Mouse (Mus musculus) limb, embryonic 11.5 days (tissue): ENCODE results near the gene Chrnd. TPM values are rescaled to one million over a fixed set of nuclear protein-coding genes. Genes with fewer than 3 reads are reported as not detected.
A peak's percentile ranks its signal among the peaks of the same experiment; 100 is the strongest.

Experiments used
- ATAC-seq: fragments of 200-750 bp; cut with Nextera tagmentation; 2 replicates; pipeline ENCODE4 v1.8.0; 2017; ENCODE audit warnings: low read depth; ENCODE audit not compliant: insufficient number of reproducible peaks, low FRiP score, low TSS enrichment
- DNase-seq: peaks from one replicate; pipeline ENCODE4 v3.0.0-alpha.2; 2015; ENCODE audit warnings: low spot score
- H3K27ac ChIP-seq: fragments of 300-500 bp; sonication (generic); replicated peaks from 2 replicates; pipeline ENCODE4 v1.5.1; 2014; ENCODE audit warnings: low read depth, mild to moderate bottlenecking, low read length
- H3K27me3 ChIP-seq: fragments of 300-500 bp; sonication (generic); 2 replicates; pipeline ENCODE4 v1.6.1; 2014; ENCODE audit warnings: mild to moderate bottlenecking, low read length, mixed read lengths; ENCODE audit not compliant: control insufficient read depth, insufficient read depth
- H3K36me3 ChIP-seq: fragments of 300-500 bp; sonication (generic); 2 replicates; pipeline ENCODE4 v1.6.1; 2014; ENCODE audit warnings: mild to moderate bottlenecking, low read length, moderate library complexity, mixed read lengths; ENCODE audit not compliant: control insufficient read depth, insufficient read depth
- H3K4me1 ChIP-seq: fragments of 300-500 bp; sonication (generic); 2 replicates; pipeline ENCODE4 v1.6.1; 2014; ENCODE audit warnings: low read length, mixed read lengths; ENCODE audit not compliant: control insufficient read depth, insufficient read depth
- H3K4me2 ChIP-seq: fragments of 300-500 bp; sonication (generic); 2 replicates; pipeline ENCODE4 v1.6.1; 2014; ENCODE audit warnings: low read depth, mild to moderate bottlenecking, moderate library complexity; ENCODE audit not compliant: severe bottlenecking
- H3K4me3 ChIP-seq: fragments of 300-500 bp; sonication (generic); 2 replicates; pipeline ENCODE4 v1.5.1; 2014; ENCODE audit warnings: low read depth, low read length
- H3K9ac ChIP-seq: fragments of 300-500 bp; sonication (generic); 2 replicates; pipeline ENCODE4 v1.6.1; 2014; ENCODE audit warnings: mild to moderate bottlenecking, low read length
- H3K9me3 ChIP-seq: fragments of 300-500 bp; sonication (generic); 2 replicates; pipeline ENCODE4 v1.6.1; 2016; ENCODE audit warnings: low read length; ENCODE audit not compliant: control insufficient read depth
- WGBS: fragments of 180-500 bp; shearing (Covaris S2); extraction: QIAGEN DNeasy Blood & Tissue Kit; methylation state at CpG from one replicate; pipeline ENCODE4 v1.1.7; 2014; 5-methylcytosine and 5-hydroxymethylcytosine counted together
- polyA plus RNA-seq: library from polyadenylated mRNA; unstranded; fragments of >200 nt; fragmentation: Nextera tagmentation; extraction: Ambion mirVana; gene quantifications from 2 replicates; pipeline ENCODE4 v1.2.1, GENCODE M21; 2014

Chrnd gene
- polyA plus RNA-seq, 1 experiment from 2014 or later: 0.73 TPM

DNA sequence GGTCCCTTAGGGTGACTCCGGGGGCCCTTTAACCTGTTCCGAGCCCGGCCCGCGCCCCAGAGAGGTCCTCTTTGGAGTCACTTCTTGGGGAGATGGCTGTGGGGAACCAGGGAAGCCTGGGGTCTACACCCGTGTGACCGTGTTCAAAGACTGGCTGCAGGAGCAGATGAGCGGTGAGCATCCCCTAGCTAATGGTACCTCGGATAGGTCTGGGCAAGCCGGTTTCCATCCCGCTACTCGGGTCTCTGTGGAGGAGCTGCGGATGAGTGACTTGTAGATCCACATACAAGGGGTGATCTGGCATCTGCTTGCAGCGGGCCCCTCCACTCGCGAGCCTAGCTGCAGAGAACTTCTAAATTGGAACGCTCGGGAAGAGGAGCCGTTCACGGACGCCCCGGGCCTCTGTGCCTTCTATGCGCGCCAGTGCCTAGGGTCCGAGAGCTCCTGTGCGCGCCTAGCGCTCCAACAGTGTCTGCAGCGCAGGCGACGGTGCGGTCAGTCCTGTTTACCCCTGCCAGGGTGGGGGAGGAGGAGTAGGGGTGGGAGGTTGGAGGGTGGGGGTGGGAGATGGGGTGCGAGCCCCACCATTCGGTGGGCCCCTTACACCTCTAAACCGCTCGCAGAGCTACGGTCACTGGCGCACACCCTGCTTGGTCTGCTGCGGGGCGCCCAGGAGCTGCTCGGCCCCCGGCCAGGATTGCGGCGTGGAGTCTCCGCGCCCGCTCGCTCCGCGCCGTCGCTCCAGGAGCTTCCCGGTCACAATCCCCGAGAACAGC is 4.0 kb upstream of the Chrnd start:
- H3K36me3 ChIP-seq: no peaks in the 10 kb centered on the region
- WGBS: 2% methylated on average over 54 of the region's 54 CpGs
- H3K4me2 ChIP-seq: peak overlapping the region; percentile 79
- H3K4me3 ChIP-seq: peak overlapping the region; percentile 31
- no peaks in the 10 kb centered on the region for H3K9me3 ChIP-seq
- no peak overlapping the region for H3K27ac ChIP-seq
- H3K4me1 ChIP-seq: peaks cover 2% of the 10 kb centered on the region; the same call in 1 of the 2 replicates
- ATAC-seq (peak; percentile 19; the same call in 1 of the 2 replicates), DNase-seq (peak; percentile 61)
- peaks cover 44% of the 10 kb centered on the region for H3K27me3 ChIP-seq
- peak overlapping the region; percentile 12 for H3K9ac ChIP-seq

DNA sequence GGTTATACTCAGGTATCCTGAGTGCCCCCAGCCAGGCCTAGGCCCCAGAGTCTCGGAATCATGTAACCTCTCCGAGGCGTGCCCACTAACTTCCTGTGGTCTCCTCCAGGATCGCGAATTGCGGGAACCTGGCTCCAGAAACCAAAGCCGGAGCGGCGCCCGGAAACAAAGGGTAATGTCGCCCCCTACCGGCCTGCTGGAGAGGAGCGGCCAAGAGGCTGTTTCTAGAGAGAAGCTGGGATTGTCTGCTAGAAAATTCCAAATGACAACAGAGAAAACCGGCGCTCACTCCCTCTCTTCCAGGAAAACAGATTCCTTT is 3.4 kb upstream of the Chrnd start:
- WGBS: under 1% methylated on average over 15 of the region's 15 CpGs
- Histone ChIP-seq H3K9me3 (no peaks in the 10 kb centered on the region), H3K4me2 (peak overlapping the region; percentile 79), H3K36me3 (no peaks in the 10 kb centered on the region), H3K9ac (peak overlapping the region; percentile 12), H3K4me3 (peak overlapping the region; percentile 31), H3K27ac (no peak overlapping the region), H3K27me3 (peaks cover 44% of the 10 kb centered on the region), H3K4me1 (peaks cover 2% of the 10 kb centered on the region; the same call in 1 of the 2 replicates)
- DNase-seq (peak; percentile 93), ATAC-seq (0 out of 2 replicates have a peak, but pooled peaks have one; percentile 20)

DNA sequence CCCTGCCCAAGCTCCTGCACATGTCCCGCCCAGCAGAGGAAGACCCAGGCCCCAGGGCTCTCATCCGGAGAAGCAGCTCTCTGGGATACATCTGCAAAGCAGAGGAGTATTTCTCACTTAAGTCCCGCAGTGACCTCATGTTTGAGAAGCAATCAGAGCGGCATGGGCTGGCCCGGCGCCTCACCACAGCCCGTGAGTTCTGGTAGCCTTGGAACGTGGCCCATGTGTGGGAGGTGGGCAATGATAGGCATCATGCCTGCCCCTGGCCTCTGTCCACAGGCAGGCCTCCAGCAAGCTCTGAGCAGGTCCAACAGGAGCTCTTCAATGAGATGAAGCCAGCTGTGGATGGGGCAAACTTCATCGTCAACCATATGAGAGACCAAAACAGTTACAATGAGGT is 6.9 kb downstream of the Chrnd start:
- Histone ChIP-seq H3K27ac (no peak overlapping the region), H3K36me3 (no peaks in the 10 kb centered on the region), H3K9me3 (no peaks in the 10 kb centered on the region), H3K27me3 (no peaks in the 10 kb centered on the region), H3K9ac (no peak overlapping the region), H3K4me1 (no peaks in the 10 kb centered on the region), H3K4me3 (no peak overlapping the region), H3K4me2 (no peak overlapping the region)
- DNase-seq (no peak), ATAC-seq (no peak)
- WGBS: 77% methylated on average over 9 of the region's 9 CpGs

DNA sequence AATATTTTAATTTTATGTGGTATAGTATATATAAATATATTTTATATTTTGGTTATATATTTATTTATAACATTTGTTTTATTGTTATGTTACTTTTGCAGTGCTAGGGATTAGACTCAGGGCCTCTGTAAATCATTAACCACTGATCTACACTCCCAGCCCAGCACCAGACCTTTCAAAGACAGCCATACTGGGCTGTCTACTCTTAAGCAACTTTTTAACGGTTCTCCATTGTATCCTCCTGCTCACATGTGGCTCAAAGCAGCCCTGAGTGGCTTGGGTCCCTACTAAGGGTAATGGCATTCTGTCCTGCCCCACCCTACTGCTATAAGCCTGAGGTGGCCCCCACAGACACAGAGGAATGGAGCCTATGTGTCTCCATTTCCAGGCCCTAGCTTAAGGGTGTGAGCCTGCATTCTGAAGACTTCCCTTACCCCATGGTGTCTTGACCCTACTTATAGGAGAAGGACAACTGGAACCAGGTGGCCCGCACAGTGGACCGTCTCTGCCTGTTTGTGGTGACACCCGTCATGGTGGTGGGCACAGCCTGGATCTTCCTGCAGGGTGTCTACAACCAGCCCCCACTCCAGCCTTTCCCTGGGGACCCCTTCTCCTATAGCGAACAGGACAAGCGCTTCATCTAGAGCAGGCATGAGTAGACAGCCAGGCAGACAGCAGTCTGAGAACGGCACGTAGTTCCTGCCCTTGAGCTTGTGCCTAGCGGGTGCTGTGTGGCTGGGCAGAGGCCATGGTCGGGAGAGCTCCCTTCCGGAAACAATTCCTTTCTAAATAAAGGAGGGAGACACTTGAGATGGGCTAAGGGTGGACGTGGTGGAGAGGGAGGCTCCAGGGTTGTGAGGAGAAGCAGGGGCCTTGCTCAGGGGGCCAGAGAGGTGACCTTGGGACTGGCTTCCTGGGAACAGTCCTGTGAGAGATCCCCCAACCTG is 8.0 kb downstream of the Chrnd start:
- no peak for DNase-seq
- Histone ChIP-seq H3K27ac (no peak overlapping the region), H3K36me3 (no peaks in the 10 kb centered on the region), H3K9ac (no peak overlapping the region), H3K4me1 (no peaks in the 10 kb centered on the region), H3K4me2 (no peak overlapping the region), H3K4me3 (no peak overlapping the region), H3K9me3 (no peaks in the 10 kb centered on the region), H3K27me3 (no peaks in the 10 kb centered on the region)
- no peak for ATAC-seq
- 83% methylated on average over 12 of the region's 12 CpGs for WGBS

DNA sequence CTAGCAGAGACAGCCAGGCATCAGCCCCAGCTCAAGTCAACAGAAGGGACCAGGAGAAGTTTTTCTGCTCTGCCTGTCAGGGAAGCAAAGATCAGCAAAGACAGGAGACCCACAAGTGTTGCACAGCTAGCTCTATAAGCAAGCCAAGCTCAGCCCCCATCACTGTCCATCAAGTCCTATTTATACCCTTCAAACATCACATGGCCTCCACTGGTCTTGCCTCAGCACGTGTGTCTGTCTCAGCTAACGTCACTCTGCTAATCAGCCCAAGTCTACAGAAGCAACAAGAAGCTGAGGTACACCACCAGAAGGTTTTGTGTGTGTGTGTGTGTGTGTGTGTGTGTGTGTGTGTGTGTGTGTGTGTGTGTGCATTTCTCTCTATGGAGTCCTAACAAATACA is 10.4 kb downstream of the Chrnd start:
- no peak overlapping the region for H3K9ac ChIP-seq
- H3K4me3 ChIP-seq: no peak overlapping the region
- H3K4me2 ChIP-seq: no peak overlapping the region
- no peaks in the 10 kb centered on the region for H3K27me3 ChIP-seq
- no peak for ATAC-seq
- H3K4me1 ChIP-seq: 0 out of 2 replicates have a peak, but pooled peaks cover 1% of the 10 kb centered on the region
- H3K27ac ChIP-seq: no peak overlapping the region
- no peaks in the 10 kb centered on the region for H3K36me3 ChIP-seq
- no peak for DNase-seq
- 57% methylated on average over 2 of the region's 2 CpGs for WGBS
- no peaks in the 10 kb centered on the region for H3K9me3 ChIP-seq

DNA sequence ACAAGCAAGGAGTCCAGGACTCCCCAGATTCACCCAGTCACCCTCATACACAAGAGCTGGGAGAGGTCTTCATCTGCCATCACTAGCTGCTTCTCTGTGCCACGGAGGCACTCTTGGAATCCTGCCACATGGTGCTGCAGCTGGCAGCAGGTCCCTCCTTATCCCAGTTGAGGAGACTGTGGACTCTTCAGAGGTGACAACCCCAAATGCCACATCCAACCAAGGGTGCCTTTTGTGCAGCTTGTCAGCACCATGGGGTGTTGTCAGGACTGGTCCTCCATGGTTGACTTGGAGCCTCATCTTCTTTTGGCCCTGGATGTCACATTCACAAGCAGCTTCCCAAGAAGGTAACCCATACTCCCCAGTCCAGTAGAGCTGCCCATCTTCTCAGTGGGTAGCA is 11.4 kb downstream of the Chrnd start:
- no peaks in the 10 kb centered on the region for H3K9me3 ChIP-seq
- H3K9ac ChIP-seq: no peak overlapping the region
- H3K36me3 ChIP-seq: no peaks in the 10 kb centered on the region
- DNase-seq: no peak
- H3K4me2 ChIP-seq: no peak overlapping the region
- peaks cover 3% of the 10 kb centered on the region; the same call in 1 of the 2 replicates for H3K27me3 ChIP-seq
- H3K4me3 ChIP-seq: no peak overlapping the region
- no peak overlapping the region for H3K27ac ChIP-seq
- H3K4me1 ChIP-seq: 0 out of 2 replicates have a peak, but pooled peaks cover 4% of the 10 kb centered on the region
- WGBS: 48% methylated on average over 1 of the region's 1 CpGs
- ATAC-seq: no peak

DNA sequence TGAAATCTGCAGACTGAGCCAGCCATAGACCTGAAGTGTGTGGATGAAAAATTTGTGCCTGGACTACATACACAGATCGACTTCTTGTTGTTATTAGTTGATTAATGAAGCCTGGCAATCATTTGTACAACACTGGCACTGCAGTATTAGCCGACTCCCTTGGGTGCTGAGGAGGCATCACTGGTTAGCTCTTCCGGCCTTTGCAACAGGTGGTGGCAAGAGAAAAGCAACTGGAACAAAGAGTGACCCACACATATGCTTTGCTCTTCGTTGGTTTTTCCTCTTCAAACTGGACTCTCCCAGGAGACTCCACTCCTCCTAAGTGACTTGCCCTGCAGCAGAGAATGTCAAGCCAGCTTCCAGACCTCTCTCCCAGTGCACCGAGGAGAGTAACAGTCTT is 13.4 kb downstream of the Chrnd start:
- H3K4me1 ChIP-seq: 0 out of 2 replicates have a peak, but pooled peaks cover 4% of the 10 kb centered on the region
- H3K9ac ChIP-seq: no peak overlapping the region
- no peaks in the 10 kb centered on the region for H3K9me3 ChIP-seq
- WGBS: 84% methylated on average over 5 of the region's 5 CpGs
- no peak overlapping the region for H3K4me2 ChIP-seq
- peaks cover 3% of the 10 kb centered on the region; the same call in 1 of the 2 replicates for H3K27me3 ChIP-seq
- H3K36me3 ChIP-seq: no peaks in the 10 kb centered on the region
- no peak for DNase-seq
- no peak overlapping the region for H3K27ac ChIP-seq
- ATAC-seq: no peak
- H3K4me3 ChIP-seq: no peak overlapping the region

DNA sequence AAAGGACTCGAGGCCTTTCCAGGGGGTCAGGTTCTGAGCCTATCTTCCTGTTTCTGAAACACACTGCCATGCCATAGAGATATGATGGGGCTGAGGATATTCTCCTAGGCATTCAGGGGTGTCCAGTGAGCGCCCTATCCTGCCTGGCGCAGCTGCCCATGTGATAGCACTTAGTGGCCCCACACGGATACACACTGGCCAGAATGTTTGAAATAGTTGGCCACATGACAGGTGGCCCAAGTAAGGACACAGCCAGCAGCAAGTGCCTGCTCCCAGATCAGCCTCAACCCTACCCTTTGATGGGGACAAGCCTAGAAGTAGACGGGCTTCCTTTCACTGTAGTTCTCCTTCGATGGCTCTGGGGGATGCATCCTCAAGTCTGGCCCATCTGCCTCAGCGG is 14.1 kb downstream of the Chrnd start, which contains the start of gene Chrng:
TSS of gene Chrng (plus strand) at position 193 of the 400 bp plus-strand sequence.
- Histone ChIP-seq H3K27ac (no peak within 1 kb of the TSS), H3K9me3 (no peaks in the 10 kb centered on the region), H3K27me3 (peaks cover 3% of the 10 kb centered on the region; the same call in 1 of the 2 replicates), H3K4me3 (no peak within 1 kb of the TSS), H3K36me3 (no peaks in the 10 kb centered on the region), H3K4me2 (no peak within 1 kb of the TSS), H3K9ac (no peak within 1 kb of the TSS), H3K4me1 (0 out of 2 replicates have a peak, but pooled peaks cover 4% of the 10 kb centered on the region)
- DNase-seq (no peak), ATAC-seq (no peak)
- WGBS: 85% methylated on average over 7 of the region's 7 CpGs
